Mouse (Mus musculus) limb, embryonic 14.5 days (tissue): ENCODE results near the gene Il1r1. TPM values are rescaled to one million over a fixed set of nuclear protein-coding genes. Genes with fewer than 3 reads are reported as not detected.

Experiments
- ATAC-seq: fragments of 200-750 bp; cut with Nextera tagmentation; 2 replicates; pipeline ENCODE4 v1.8.0; 2017; ENCODE audit warnings: low read depth, moderate number of reproducible peaks, moderate TSS enrichment; ENCODE audit not compliant: low FRiP score
- DNase-seq: peaks from one replicate; pipeline ENCODE4 v3.0.0-alpha.2; 2015; ENCODE audit warnings: low spot score
- H3K27ac ChIP-seq: fragments of 300-500 bp; sonication (generic); replicated peaks from 2 replicates; pipeline ENCODE4 v1.5.1; 2014; ENCODE audit warnings: low read depth, mild to moderate bottlenecking, low read length, moderate library complexity, mixed read lengths
- H3K27me3 ChIP-seq: fragments of 300-500 bp; sonication (generic); 2 replicates; pipeline ENCODE4 v1.6.1; 2014; ENCODE audit warnings: low read length, mixed read lengths; ENCODE audit not compliant: control insufficient read depth, insufficient read depth
- H3K36me3 ChIP-seq: fragments of 300-500 bp; sonication (generic); 2 replicates; pipeline ENCODE4 v1.6.1; 2014; ENCODE audit warnings: mild to moderate bottlenecking, low read length, moderate library complexity, mixed read lengths; ENCODE audit not compliant: control insufficient read depth, insufficient read depth
- H3K4me1 ChIP-seq: fragments of 300-500 bp; sonication (generic); 2 replicates; pipeline ENCODE4 v1.6.1; 2014; ENCODE audit warnings: antibody characterized with exemption, low read length, mixed read lengths; ENCODE audit not compliant: control insufficient read depth, insufficient read depth
- H3K4me2 ChIP-seq: fragments of 300-500 bp; sonication (generic); replicated peaks from 2 replicates; pipeline ENCODE4 v1.6.1; 2014; ENCODE audit warnings: low read depth, mild to moderate bottlenecking, low read length, moderate library complexity; ENCODE audit not compliant: severe bottlenecking
- H3K4me3 ChIP-seq: fragments of 300-500 bp; sonication (generic); replicated peaks from 2 replicates; pipeline ENCODE4 v1.5.1; 2014; ENCODE audit warnings: low read length
- H3K9ac ChIP-seq: fragments of 300-500 bp; sonication (generic); 2 replicates; pipeline ENCODE4 v1.6.1; 2014; ENCODE audit warnings: mild to moderate bottlenecking, low read depth, low read length, moderate library complexity; ENCODE audit not compliant: severe bottlenecking
- H3K9me3 ChIP-seq: fragments of 300-500 bp; sonication (generic); 2 replicates; pipeline ENCODE4 v1.6.1; 2016; ENCODE audit warnings: low read length; ENCODE audit not compliant: control insufficient read depth
- POLR2A ChIP-seq: fragments of 200-500 bp; IDR thresholded peaks from 2 replicates; pipeline ENCODE4 v1.8.0; 2012; ENCODE audit warnings: inconsistent platforms, mild to moderate bottlenecking, moderate library complexity, borderline replicate concordance; ENCODE audit not compliant: insufficient read depth, insufficient read length; ENCODE audit errors: extremely low read depth
- WGBS: fragments of 180-500 bp; shearing (Covaris S2); extraction: QIAGEN DNeasy Blood & Tissue Kit; methylation state at CpG from one replicate; pipeline ENCODE4 v1.1.7; 2014; 5-methylcytosine and 5-hydroxymethylcytosine counted together
- polyA plus RNA-seq, 2 experiments: library from polyadenylated mRNA; depleted of rRNA in 1 of 2; stranded (reverse) in 1 of 2; unstranded in 1 of 2; fragments of >200 nt; fragmentation: Nextera tagmentation in 1 of 2; extraction: Ambion mirVana in 1 of 2; gene quantifications; 2 replicates each; pipeline versions ENCODE4 v1.2.1 to v1.2.3; 2012 to 2014

The Il1r1 gene
- polyA plus RNA-seq, 2 experiments = 6.7 to 12.0 TPM

GRCm38 (mm10) chr1:40268536-40268935 lies 43.7 kb downstream of the Il1r1 start:
- Histone ChIP-seq H3K4me1 (peaks cover 15% of the 10 kb centered on the region), H3K27me3 (no peaks in the 10 kb centered on the region), H3K4me2 (0 out of 2 replicates have a peak overlapping the region, but pooled peaks have one; percentile 79), H3K4me3 (no peak overlapping the region), H3K36me3 (no peaks in the 10 kb centered on the region), H3K9ac (no peak overlapping the region), H3K27ac (no peak overlapping the region), H3K9me3 (no peaks in the 10 kb centered on the region)
- DNase-seq (no peak), ATAC-seq (no peak)
- no peak for TF ChIP-seq POLR2A
- 80% methylated on average over 6 of the region's 6 CpGs for WGBS

- 89% methylated on average over 12 of the region's 12 CpGs for WGBS
- H3K36me3 ChIP-seq = no peaks in the 10 kb centered on the region
- no peak overlapping the region for H3K4me3 ChIP-seq
- H3K9ac ChIP-seq = no peak overlapping the region
- peaks cover 25% of the 10 kb centered on the region for H3K4me1 ChIP-seq
- no peak for ATAC-seq
- no peak overlapping the region for H3K4me2 ChIP-seq
- no peaks in the 10 kb centered on the region for H3K9me3 ChIP-seq
- no peak for TF ChIP-seq POLR2A
- H3K27me3 ChIP-seq = no peaks in the 10 kb centered on the region
- H3K27ac ChIP-seq = no peak overlapping the region
- DNase-seq = no peak
These were observed 45.5 kb downstream of the Il1r1 start for GRCm38 (mm10) chr1:40270415-40270814.

GRCm38 (mm10) chr1:40271052-40271451 lies 46.2 kb downstream of the Il1r1 start:
- ATAC-seq (no peak), DNase-seq (no peak)
- H3K4me1 ChIP-seq = peaks cover 25% of the 10 kb centered on the region
- WGBS = 85% methylated on average over 4 of the region's 4 CpGs
- H3K36me3 ChIP-seq = no peaks in the 10 kb centered on the region
- TF ChIP-seq POLR2A = no peak
- no peak overlapping the region for H3K9ac ChIP-seq
- no peak overlapping the region for H3K4me3 ChIP-seq
- H3K9me3 ChIP-seq = no peaks in the 10 kb centered on the region
- H3K27ac ChIP-seq = no peak overlapping the region
- H3K27me3 ChIP-seq = no peaks in the 10 kb centered on the region
- no peak overlapping the region for H3K4me2 ChIP-seq

GRCm38 (mm10) chr1:40271486-40272055 lies 46.7 kb downstream of the Il1r1 start:
- Histone ChIP-seq H3K9me3 (no peaks in the 10 kb centered on the region), H3K9ac (no peak overlapping the region), H3K36me3 (no peaks in the 10 kb centered on the region), H3K4me3 (no peak overlapping the region), H3K4me1 (peaks cover 21% of the 10 kb centered on the region), H3K27me3 (no peaks in the 10 kb centered on the region), H3K27ac (no peak overlapping the region), H3K4me2 (no peak overlapping the region)
- no peak for DNase-seq
- no peak for TF ChIP-seq POLR2A
- no peak for ATAC-seq
- WGBS = 88% methylated on average over 10 of the region's 10 CpGs

- 75% methylated on average over 3 of the region's 3 CpGs for WGBS
- Histone ChIP-seq H3K9me3 (no peaks in the 10 kb centered on the region), H3K4me3 (no peak overlapping the region), H3K4me2 (no peak overlapping the region), H3K9ac (no peak overlapping the region), H3K27me3 (no peaks in the 10 kb centered on the region), H3K4me1 (peaks cover 14% of the 10 kb centered on the region), H3K27ac (no peak overlapping the region), H3K36me3 (no peaks in the 10 kb centered on the region)
- DNase-seq (no peak), ATAC-seq (no peak)
- no peak for TF ChIP-seq POLR2A
These were observed 47.3 kb downstream of the Il1r1 start for GRCm38 (mm10) chr1:40272204-40272603.
